Mouse (Mus musculus) lung, adult 18-20 months (tissue): ENCODE measurements around the gene Trpc6.

Experiments
- DNase-seq, 2 experiments: peaks; one replicate each; pipeline ENCODE4 v3.0.0; 2022; ENCODE audit warnings: mixed read lengths in 2 of 2

The Trpc6 gene

GRCm38 (mm10) chr9:8544041-8544794 lies at the start of gene Trpc6:
TSS of gene Trpc6 (plus strand) at chr9:8544142.
- peak; percentile 3 for DNase-seq

- no peak for DNase-seq
These were observed 23.0 kb upstream of the Trpc6 start for GRCm38 (mm10) chr9:8520911-8521310.

- no peak for DNase-seq
These were observed 10.3 kb upstream of the Trpc6 start for GRCm38 (mm10) chr9:8533670-8534069.

- DNase-seq = no peak
These were observed 1.3 kb downstream of the Trpc6 start for GRCm38 (mm10) chr9:8545236-8545635.

GRCm38 (mm10) chr9:8558574-8558973 lies 14.6 kb downstream of the Trpc6 start:
- no peak for DNase-seq

GRCm38 (mm10) chr9:8592618-8593017 lies 48.7 kb downstream of the Trpc6 start:
- no peak for DNase-seq

- no peak for DNase-seq
These were observed 53.1 kb downstream of the Trpc6 start for GRCm38 (mm10) chr9:8597089-8597488.

GRCm38 (mm10) chr9:8606816-8607491 lies 63.0 kb downstream of the Trpc6 start:
- no peak for DNase-seq

- peak in 1 of 2 experiments; percentile 3 for DNase-seq
These were observed 90.4 kb downstream of the Trpc6 start for GRCm38 (mm10) chr9:8634344-8634743.

GRCm38 (mm10) chr9:8643453-8643852 lies 99.5 kb downstream of the Trpc6 start:
- no peak for DNase-seq

GRCm38 (mm10) chr9:8655347-8655746 lies 111.4 kb downstream of the Trpc6 start:
- no peak for DNase-seq

- DNase-seq = no peak
These were observed 129.0 kb downstream of the Trpc6 start for GRCm38 (mm10) chr9:8672944-8673343.

GRCm38 (mm10) chr9:8676607-8677006 lies 132.7 kb downstream of the Trpc6 start:
- DNase-seq = no peak

- no peak for DNase-seq
These were observed 149.2 kb downstream of the Trpc6 start for GRCm38 (mm10) chr9:8693177-8693576.

- peak; percentile 33 to 49 for DNase-seq
These were observed 156.7 kb downstream of the Trpc6 start for GRCm38 (mm10) chr9:8700669-8701068.

GRCm38 (mm10) chr9:8703516-8703915 lies 159.6 kb downstream of the Trpc6 start:
- no peak for DNase-seq

- DNase-seq = no peak
These were observed 160.0 kb downstream of the Trpc6 start for GRCm38 (mm10) chr9:8703956-8704355.

GRCm38 (mm10) chr9:8710052-8710739 lies 166.3 kb downstream of the Trpc6 start:
- no peak for DNase-seq

- no peak for DNase-seq
These were observed 175.1 kb downstream of the Trpc6 start for GRCm38 (mm10) chr9:8719017-8719416.

- no peak for DNase-seq
These were observed 185.1 kb downstream of the Trpc6 start for GRCm38 (mm10) chr9:8729056-8729455.
